Mouse (Mus musculus) heart, embryonic 10.5 days (tissue): ENCODE data around the gene Vmn2r55. TPM values are rescaled to one million over a fixed set of nuclear protein-coding genes. Genes with fewer than 3 reads are reported as not detected.
"Not testable (repeated sequence)": the region's sequence is repeated elsewhere in the genome, so short reads cannot be mapped to it uniquely, and the experiment has no call there.

Source experiments
- DNase-seq: peaks from one replicate; pipeline ENCODE4 v3.0.0-alpha.2; 2017; ENCODE audit warnings: low spot score
- H3K27ac ChIP-seq: fragments of 300-500 bp; sonication (generic); 2 replicates; pipeline ENCODE4 v1.5.1; 2016; ENCODE audit warnings: mild to moderate bottlenecking
- H3K27me3 ChIP-seq: fragments of 300-500 bp; sonication (generic); 2 replicates; pipeline ENCODE4 v1.6.1; 2016; ENCODE audit warnings: mild to moderate bottlenecking; ENCODE audit not compliant: poor library complexity, insufficient read depth, severe bottlenecking
- H3K36me3 ChIP-seq: fragments of 300-500 bp; sonication (generic); 2 replicates; pipeline ENCODE4 v1.6.1; 2016; ENCODE audit warnings: mild to moderate bottlenecking, moderate library complexity
- H3K4me1 ChIP-seq: fragments of 300-500 bp; sonication (generic); 2 replicates; pipeline ENCODE4 v1.6.1; 2016; ENCODE audit warnings: mild to moderate bottlenecking
- H3K4me3 ChIP-seq: fragments of 300-500 bp; sonication (generic); 2 replicates; pipeline ENCODE4 v1.5.1; 2016; ENCODE audit warnings: mild to moderate bottlenecking, moderate library complexity
- H3K9me3 ChIP-seq: fragments of 300-500 bp; sonication (generic); 2 replicates; pipeline ENCODE4 v1.6.1; 2016; ENCODE audit warnings: mild to moderate bottlenecking, moderate library complexity
- WGBS: fragments of 180-500 bp; shearing (Covaris S2); methylation state at CpG from one replicate; pipeline ENCODE4 v1.1.7; 2016; 5-methylcytosine and 5-hydroxymethylcytosine counted together
- polyA plus RNA-seq: library from polyadenylated mRNA; unstranded; fragments of >200 nt; fragmentation: Nextera tagmentation; extraction: Ambion mirVana; gene quantifications from 2 replicates; pipeline ENCODE4 v1.2.1, GENCODE M21; 2016

The Vmn2r55 gene
- not detected in 2 replicates for polyA plus RNA-seq

DNA sequence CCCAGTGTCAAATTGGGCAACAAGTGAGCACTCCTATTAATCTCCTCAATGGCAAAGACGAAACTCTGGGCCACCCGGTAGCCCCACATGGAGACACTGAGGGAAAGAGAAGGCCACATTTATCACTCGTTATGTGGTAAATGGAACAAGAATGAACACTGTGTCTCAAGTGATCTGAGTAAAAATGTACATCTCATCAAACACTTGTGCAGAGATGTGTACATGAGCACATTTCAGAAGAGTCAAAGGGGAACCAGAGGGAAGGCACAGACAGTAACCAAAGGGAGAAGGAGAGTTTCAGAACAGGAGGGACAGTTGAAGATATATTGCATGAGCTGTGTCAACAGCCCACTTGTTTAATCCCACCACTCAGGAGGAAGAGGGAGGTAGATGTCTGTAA, at the start of gene Vmn2r55:
Vmn2r55 (minus strand) TSS at position 101 of the 400 bp plus-strand sequence.
- H3K36me3 ChIP-seq, DNase-seq, H3K4me1 ChIP-seq, H3K27me3 ChIP-seq, H3K9me3 ChIP-seq, H3K4me3 ChIP-seq, H3K27ac ChIP-seq: not testable (repeated sequence)
- WGBS, result 77% methylated on average over 3 of the region's 3 CpGs

DNA sequence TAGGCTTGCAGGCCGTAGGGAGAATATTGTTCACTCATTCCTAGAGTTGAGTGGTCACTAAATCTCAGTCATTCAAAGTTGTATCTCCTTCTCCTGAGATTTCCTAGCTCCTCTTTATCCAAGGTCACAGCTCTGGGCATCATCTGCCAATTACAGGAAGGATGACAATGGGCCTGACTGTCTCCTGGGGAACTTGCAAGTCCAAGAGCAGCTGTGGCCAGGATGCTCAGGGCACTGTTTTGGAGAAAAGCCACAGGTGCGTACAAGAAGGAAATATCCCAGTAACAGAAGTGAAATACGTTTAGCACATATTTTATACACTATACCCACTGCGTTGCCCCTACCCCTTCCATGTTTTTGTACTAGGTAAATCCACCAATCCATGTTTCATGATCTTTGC, 44.6 kb downstream of the Vmn2r55 start, which contains the start of gene Vmn2r54:
Vmn2r54 (minus strand) TSS at position 101 of the 400 bp plus-strand sequence.
- not testable (repeated sequence) for DNase-seq, H3K36me3 ChIP-seq, H3K27me3 ChIP-seq, H3K4me1 ChIP-seq, H3K27ac ChIP-seq, H3K4me3 ChIP-seq, H3K9me3 ChIP-seq
- 75% methylated on average over 3 of the region's 4 CpGs for WGBS

DNA sequence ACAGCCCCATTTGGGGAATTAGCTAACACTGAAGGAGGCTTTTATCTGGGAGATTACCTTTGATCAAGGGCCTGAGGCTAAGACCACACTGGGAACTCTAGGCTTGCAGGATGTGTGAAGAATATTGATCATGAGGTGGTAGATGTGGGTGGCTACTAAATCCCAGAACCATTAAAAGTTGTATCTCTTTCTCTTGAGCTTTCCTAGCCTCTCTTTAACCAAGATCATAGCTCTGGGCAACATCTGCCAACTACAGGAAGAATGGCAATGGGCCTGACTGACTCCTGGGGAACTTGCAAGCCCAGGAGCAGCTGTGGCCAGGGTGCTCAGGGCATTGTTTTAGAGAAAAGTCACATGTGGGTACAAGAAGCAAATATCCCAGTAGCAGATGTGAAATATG, 76.1 kb downstream of the Vmn2r55 start, which contains the start of gene Vmn2r53:
Vmn2r53 (minus strand) TSS at position 101 of the 400 bp plus-strand sequence.
- Histone ChIP-seq H3K4me1 (no peaks in the 10 kb centered on the region), H3K27ac (no peak within 1 kb of the TSS), H3K36me3 (no peaks in the 10 kb centered on the region), H3K4me3 (no peak within 1 kb of the TSS), H3K27me3 (no peaks in the 10 kb centered on the region), H3K9me3 (peaks cover 17% of the 10 kb centered on the region)
- no peak for DNase-seq

Other genes starting within 250 kb of the Vmn2r55 start
- gene Zfp606, start 206.7 kb downstream of the Vmn2r55 start, polyA plus RNA-seq, result 17.7 and 19.3 TPM in 2 replicates
- not detected in 2 replicates for gene 2900092C05Rik, start 172.5 kb downstream of the Vmn2r55 start, polyA plus RNA-seq
- 0.01 TPM in 1 of 2 replicates, not detected in the other for gene Vmn2r53, start 76.2 kb downstream of the Vmn2r55 start, polyA plus RNA-seq
- not detected in 2 replicates for gene Vmn2r54, start 44.7 kb downstream of the Vmn2r55 start, polyA plus RNA-seq
- gene Vmn2r56, start 50.0 kb upstream of the Vmn2r55 start, polyA plus RNA-seq, result not detected in 2 replicates
- 10.7 and 10.8 TPM in 2 replicates for gene Zscan18, start 118.6 kb upstream of the Vmn2r55 start, polyA plus RNA-seq
- 11.7 and 13.6 TPM in 2 replicates for gene Zfp329, start 133.9 kb upstream of the Vmn2r55 start, polyA plus RNA-seq
- gene Zfp110, start 149.8 kb upstream of the Vmn2r55 start, polyA plus RNA-seq, result 24.1 and 25.4 TPM in 2 replicates
- gene Zfp128, start 196.2 kb upstream of the Vmn2r55 start, polyA plus RNA-seq, result 3.1 TPM in 2 replicates
- gene Zscan22, start 212.8 kb upstream of the Vmn2r55 start, polyA plus RNA-seq, result 12.9 and 14.8 TPM in 2 replicates
- 662 and 793 TPM in 2 replicates for gene Rps5, start 237.3 kb upstream of the Vmn2r55 start, polyA plus RNA-seq
- gene Rnf225, start 242.4 kb upstream of the Vmn2r55 start, polyA plus RNA-seq, result 1.1 TPM in 2 replicates